Mouse (Mus musculus) cerebellum, postnatal 10 days (tissue): Measurements from ENCODE around the gene Ints4.

Source experiments
- DNase-seq, 2 experiments: peaks; one replicate each; pipeline ENCODE4 v3.0.0; 2021; ENCODE audit warnings: mixed read lengths in 2 of 2

The Ints4 gene

GRCm38 (mm10) chr7:97546462-97546861 is 65.7 kb downstream of the Ints4 start:
- DNase-seq, result peak; percentile 39 to 42

GRCm38 (mm10) chr7:97549301-97549700 is 68.5 kb downstream of the Ints4 start:
- no peak for DNase-seq

- no peak for DNase-seq
Observed at GRCm38 (mm10) chr7:97550673-97551072, 69.9 kb downstream of the Ints4 start.

- no peak for DNase-seq
Observed at GRCm38 (mm10) chr7:97563576-97563975, 82.8 kb downstream of the Ints4 start.

GRCm38 (mm10) chr7:97569372-97569771 is 88.6 kb downstream of the Ints4 start:
- DNase-seq, result no peak

- DNase-seq, result no peak
Observed at GRCm38 (mm10) chr7:97570389-97570788, 89.6 kb downstream of the Ints4 start.

- DNase-seq, result peak; percentile 75 to 77
Observed at GRCm38 (mm10) chr7:97578361-97579066, 97.8 kb downstream of the Ints4 start.

GRCm38 (mm10) chr7:97579067-97579975 is 98.6 kb downstream of the Ints4 start, which contains the start of the genes Aamdc and Rsf1:
TSS of gene Aamdc (minus strand) at chr7:97579497.
TSS of gene Rsf1 (plus strand) at chr7:97579889.
- DNase-seq, result peak; percentile 99

- peak; percentile 74 for DNase-seq
Observed at GRCm38 (mm10) chr7:97579976-97580842, 99.5 kb downstream of the Ints4 start.

GRCm38 (mm10) chr7:97580843-97581214 is 100.1 kb downstream of the Ints4 start:
- DNase-seq, result peak; percentile 87 to 89

GRCm38 (mm10) chr7:97588506-97588905 is 107.8 kb downstream of the Ints4 start:
- no peak for DNase-seq

GRCm38 (mm10) chr7:97590488-97590887 is 109.7 kb downstream of the Ints4 start:
- peak in 1 of 2 experiments; percentile 9 for DNase-seq
